ENCODE assay signal across 29 mouse cellular contexts in the genomic region with DNA sequence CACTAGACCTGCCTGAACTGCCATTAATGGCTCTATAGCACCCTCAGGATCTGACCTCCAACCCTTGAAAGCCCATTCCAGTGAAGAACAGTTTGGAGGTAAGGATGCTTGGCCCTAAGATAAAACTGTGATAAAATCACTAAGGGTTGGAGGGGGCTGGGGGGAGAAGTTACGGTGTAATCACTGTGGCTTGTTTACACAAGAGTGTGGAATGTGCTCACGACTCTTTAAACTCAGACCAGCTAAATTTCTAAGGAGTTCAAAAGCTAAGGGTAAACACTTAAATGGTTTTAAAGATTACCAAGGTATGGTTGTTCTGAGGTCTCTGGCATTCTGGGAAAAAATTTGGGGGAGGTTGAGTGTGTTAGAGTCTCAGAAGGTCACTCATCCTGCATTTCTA. TPM values are rescaled to one million over a fixed set of nuclear protein-coding genes. Genes with fewer than 3 reads are reported as not detected.
DNase-seq lines count a peak whose midpoint lies in the region; ATAC-seq and TF ChIP-seq lines count a peak whose summit lies in the region.
"Had no signal": no experiment of that assay in that cellular context is flagged by ENCODE, and none has a peak within 500 bp of the region (broad histone marks: within the 10 kb centered on the region; RNA-seq: fewer than 3 reads in every experiment).

No protein-coding gene starts in this region.

- no peak for TF ChIP-seq CTCF in lung, embryonic 14.5 days (IDR thresholded peaks at IDR 0.05; ENCODE audit: low read depth)
- TF ChIP-seq CTCF in lung, postnatal 0 days (IDR thresholded peaks at IDR 0.05) = no peak

- H3K4me3 ChIP-seq in lung, embryonic 14.5 days (ENCODE audit: low read depth, low read length) = no peak overlapping the region
- H3K4me3 ChIP-seq in lung, postnatal 0 days (ENCODE audit: low read depth, low read length) = no peak overlapping the region
- no peak overlapping the region for H3K4me3 ChIP-seq in forebrain, embryonic 16.5 days (replicated peaks; ENCODE audit: low read length)
- H3K4me3 ChIP-seq: embryonic facial prominence, embryonic 10.5 days; embryonic facial prominence, embryonic 13.5 days; erythroblast, embryonic 14.5 days; forebrain, embryonic 12.5 days; forebrain, embryonic 15.5 days; gastrocnemius, adult 2 months; heart, embryonic 12.5 days; heart, embryonic 15.5 days; hindbrain, embryonic 12.5 days; hindbrain, embryonic 15.5 days had no signal

- intact Hi-C loops in heart, postnatal 25 days (cut with DNase I) = no loop called here

- H3K27me3 ChIP-seq in lung, embryonic 14.5 days (ENCODE audit: insufficient read depth, low read length) = no peaks in the 10 kb centered on the region
- no peaks in the 10 kb centered on the region for H3K27me3 ChIP-seq in lung, postnatal 0 days (replicated peaks; ENCODE audit: insufficient read depth, low read length)
- no peaks in the 10 kb centered on the region for H3K27me3 ChIP-seq in forebrain, embryonic 16.5 days (replicated peaks; ENCODE audit: control insufficient read depth, insufficient read depth, low read length)
- H3K27me3 ChIP-seq: embryonic facial prominence, embryonic 13.5 days; forebrain, embryonic 12.5 days; forebrain, embryonic 15.5 days; heart, embryonic 12.5 days; heart, embryonic 15.5 days; hindbrain, embryonic 12.5 days; hindbrain, embryonic 15.5 days had no signal

- H3K4me2 ChIP-seq in lung, embryonic 14.5 days = no peak overlapping the region
- H3K4me2 ChIP-seq in lung, postnatal 0 days (replicated peaks; ENCODE audit: low read depth, low read length) = no peak overlapping the region
- no peak overlapping the region for H3K4me2 ChIP-seq in forebrain, embryonic 16.5 days (ENCODE audit: low read length)
- H3K4me2 ChIP-seq: embryonic facial prominence, embryonic 13.5 days; forebrain, embryonic 12.5 days; forebrain, embryonic 15.5 days; heart, embryonic 12.5 days; heart, embryonic 15.5 days; hindbrain, embryonic 12.5 days; hindbrain, embryonic 15.5 days had no signal

- TF ChIP-seq EP300 in lung, postnatal 0 days (IDR thresholded peaks at IDR 0.05) = peak; percentile 99

- ATAC-seq in lung, embryonic 14.5 days (ENCODE audit: insufficient read depth) = peak; percentile 65
- peak; percentile 97 for ATAC-seq in lung, postnatal 0 days
- ATAC-seq in inflammation-experienced regulatory T-cells, adult 6 months = no peak
- ATAC-seq in forebrain, embryonic 16.5 days = no peak
- ATAC-seq: CD4-positive, CD25-positive, alpha-beta regulatory T cell, adult 4 months; forebrain, embryonic 15.5 days had no signal

- DNase-seq in lung, embryonic 14.5 days = peak; percentile 60
- DNase-seq in lung, postnatal 0 days (ENCODE audit: low spot score) = peak; percentile 89
- DNase-seq in lung, postnatal 25 days (ENCODE audit: low spot score) = peak; percentile 72
- DNase-seq in yolk sac, embryonic 10.5 days (ENCODE audit: low spot score) = peak; percentile 38
- no peak for DNase-seq in right cerebral cortex, postnatal 36 days (ENCODE audit: low spot score in 2 of 2)
- no peak for DNase-seq in heart, postnatal 25 days (ENCODE audit: low spot score)
- DNase-seq: adrenal gland, adult 2 months; adrenal gland, postnatal 14 days; cerebellum, adult 11 months; cerebellum, adult 2 months; cerebellum, postnatal 10 days; cerebellum, postnatal 36 days; embryo, embryonic 11 days; gastrocnemius, adult 2 months; gastrocnemius, postnatal 14 days; heart, adult 18-20 months; heart, postnatal 14 days had no signal

- no peak overlapping the region for H3K9ac ChIP-seq in lung, embryonic 14.5 days
- no peak overlapping the region for H3K9ac ChIP-seq in lung, postnatal 0 days (replicated peaks; ENCODE audit: low read depth)
- no peak overlapping the region for H3K9ac ChIP-seq in forebrain, embryonic 16.5 days (replicated peaks; ENCODE audit: low read depth, low read length)
- H3K9ac ChIP-seq: embryonic facial prominence, embryonic 13.5 days; forebrain, embryonic 12.5 days; forebrain, embryonic 15.5 days; heart, embryonic 12.5 days; heart, embryonic 15.5 days; hindbrain, embryonic 12.5 days; hindbrain, embryonic 15.5 days had no signal

- H3K9me3 ChIP-seq in lung, embryonic 14.5 days (ENCODE audit: low read depth, low read length) = no peaks in the 10 kb centered on the region
- H3K9me3 ChIP-seq in lung, postnatal 0 days (ENCODE audit: low read length) = no peaks in the 10 kb centered on the region
- no peaks in the 10 kb centered on the region for H3K9me3 ChIP-seq in forebrain, embryonic 16.5 days (ENCODE audit: control insufficient read depth, low read length)
- H3K9me3 ChIP-seq: embryonic facial prominence, embryonic 10.5 days; embryonic facial prominence, embryonic 13.5 days; forebrain, embryonic 12.5 days; forebrain, embryonic 15.5 days; heart, embryonic 12.5 days; heart, embryonic 15.5 days; hindbrain, embryonic 12.5 days; hindbrain, embryonic 15.5 days had no signal

- H3K36me3 ChIP-seq in lung, embryonic 14.5 days (ENCODE audit: insufficient read depth) = no peaks in the 10 kb centered on the region
- H3K36me3 ChIP-seq in lung, postnatal 0 days (ENCODE audit: insufficient read depth, low read length) = no peaks in the 10 kb centered on the region
- no peaks in the 10 kb centered on the region for H3K36me3 ChIP-seq in forebrain, embryonic 16.5 days (ENCODE audit: control insufficient read depth, insufficient read depth)
- H3K36me3 ChIP-seq: embryonic facial prominence, embryonic 10.5 days; embryonic facial prominence, embryonic 13.5 days; forebrain, embryonic 12.5 days; forebrain, embryonic 15.5 days; heart, embryonic 12.5 days; heart, embryonic 15.5 days; hindbrain, embryonic 12.5 days; hindbrain, embryonic 15.5 days had no signal

- 8% methylated on average over 2 of the region's 2 CpGs for WGBS in lung, embryonic 14.5 days
- WGBS in lung, postnatal 0 days = 7% methylated on average over 2 of the region's 2 CpGs
- WGBS in forebrain, embryonic 16.5 days = 77% methylated on average over 2 of the region's 2 CpGs

- no peak overlapping the region for H3K27ac ChIP-seq in lung, embryonic 14.5 days (ENCODE audit: low read depth)
- peak overlapping the region; percentile 14; the same call in 1 of the 2 replicates for H3K27ac ChIP-seq in lung, postnatal 0 days (ENCODE audit: low read length)
- H3K27ac ChIP-seq in forebrain, embryonic 16.5 days (ENCODE audit: low read length) = no peak overlapping the region
- H3K27ac ChIP-seq: embryonic facial prominence, embryonic 10.5 days; embryonic facial prominence, embryonic 13.5 days; forebrain, embryonic 12.5 days; forebrain, embryonic 15.5 days; gastrocnemius, adult 2 months; heart, embryonic 15.5 days; hindbrain, embryonic 12.5 days; hindbrain, embryonic 15.5 days had no signal

- H3K4me1 ChIP-seq in lung, embryonic 14.5 days (ENCODE audit: insufficient read depth) = no peaks in the 10 kb centered on the region
- no peaks in the 10 kb centered on the region; the same call in 1 of the 2 replicates for H3K4me1 ChIP-seq in lung, postnatal 0 days (ENCODE audit: insufficient read depth, low read depth, low read length)
- no peaks in the 10 kb centered on the region for H3K4me1 ChIP-seq in forebrain, embryonic 16.5 days (replicated peaks; ENCODE audit: control insufficient read depth, insufficient read depth, low read length)
- H3K4me1 ChIP-seq: embryonic facial prominence, embryonic 13.5 days; forebrain, embryonic 12.5 days; forebrain, embryonic 15.5 days; heart, embryonic 12.5 days; heart, embryonic 15.5 days; hindbrain, embryonic 12.5 days; hindbrain, embryonic 15.5 days had no signal

RNA-seq across cellular contexts. Expression of gene Pias1, which starts 7.5 kb away (rescaled TPM):
- 68.3 and 74.4 TPM in 2 replicates for polyA plus RNA-seq in lung, embryonic 14.5 days (2014; fragmentation: Nextera tagmentation; extraction: Ambion mirVana)
- 58.1 and 59.6 TPM in 2 replicates for polyA plus RNA-seq in lung, postnatal 0 days (2015; fragmentation: Nextera tagmentation; extraction: Ambion mirVana)
- 100 to 1,000 TPM; 106 to 183 (median 160) TPM for polyA plus RNA-seq in inflammation-experienced regulatory T-cells, adult 6 months (2017; shearing (Covaris generic))
- 64.0 and 68.3 TPM in 2 replicates for polyA plus RNA-seq in forebrain, embryonic 16.5 days (2015; fragmentation: Nextera tagmentation; extraction: Ambion mirVana)
- total RNA-seq in heart, postnatal 25 days (2021) = 10 to 100 TPM; 20.3 to 24.5 TPM

Comparison
In these comparisons a context has a peak if more than half of its experiments do, and no peak if none do; other contexts are left out.
1. ATAC-seq: peak in lung, embryonic 14.5 days (single experiment) and lung, postnatal 0 days (single experiment); none in inflammation-experienced regulatory T-cells, adult 6 months (single experiment) and forebrain, embryonic 16.5 days (single experiment).
2. DNase-seq: peak in lung, embryonic 14.5 days (single experiment), lung, postnatal 0 days (single experiment), lung, postnatal 25 days (single experiment) and yolk sac, embryonic 10.5 days (single experiment); none in right cerebral cortex, postnatal 36 days (0 of 2) and heart, postnatal 25 days (single experiment).